Mouse (Mus musculus): ENCODE measurements around the gene Chic2.

Gene Chic2

GRCm38 (mm10) chr5:75044310-75044904 lies at the start of gene Chic2:
Chic2 (minus strand) TSS chr5:75044774.
- peak; percentile 83 to 92 for DNase-seq (ENCODE audit: low spot score in 2 of 2)

GRCm38 (mm10) chr5:75085906-75086305 lies 41.3 kb upstream of the Chic2 start:
- DNase-seq (ENCODE audit: low spot score in 2 of 2), result no peak

- no peak for DNase-seq (ENCODE audit: low spot score in 2 of 2)
These were observed 40.9 kb upstream of the Chic2 start for GRCm38 (mm10) chr5:75085521-75085875.

GRCm38 (mm10) chr5:75084871-75085520 lies 40.4 kb upstream of the Chic2 start:
- no peak for DNase-seq (ENCODE audit: low spot score in 2 of 2)

- no peak for DNase-seq (ENCODE audit: low spot score in 2 of 2)
These were observed 39.9 kb upstream of the Chic2 start for GRCm38 (mm10) chr5:75084393-75084870.

GRCm38 (mm10) chr5:75083591-75084392 lies 39.2 kb upstream of the Chic2 start:
- no peak for DNase-seq (ENCODE audit: low spot score in 2 of 2)

GRCm38 (mm10) chr5:75083061-75083460 lies 38.5 kb upstream of the Chic2 start:
- no peak for DNase-seq (ENCODE audit: low spot score in 2 of 2)

GRCm38 (mm10) chr5:75082439-75082838 lies 37.9 kb upstream of the Chic2 start:
- no peak for DNase-seq (ENCODE audit: low spot score in 2 of 2)

- DNase-seq (ENCODE audit: low spot score in 2 of 2), result no peak
These were observed 35.0 kb upstream of the Chic2 start for GRCm38 (mm10) chr5:75079564-75079963.

- DNase-seq (ENCODE audit: low spot score in 2 of 2), result no peak
These were observed 32.4 kb upstream of the Chic2 start for GRCm38 (mm10) chr5:75077051-75077380.

- no peak for DNase-seq (ENCODE audit: low spot score in 2 of 2)
These were observed 31.9 kb upstream of the Chic2 start for GRCm38 (mm10) chr5:75076326-75077050.

GRCm38 (mm10) chr5:75075383-75075941 lies 30.9 kb upstream of the Chic2 start, which contains the start of gene Gsx2:
Gsx2 (plus strand) TSS chr5:75075601.
- no peak for DNase-seq (ENCODE audit: low spot score in 2 of 2)

- no peak for DNase-seq (ENCODE audit: low spot score in 2 of 2)
These were observed 30.2 kb upstream of the Chic2 start for GRCm38 (mm10) chr5:75074537-75075382.

- no peak for DNase-seq (ENCODE audit: low spot score in 2 of 2)
These were observed 29.6 kb upstream of the Chic2 start for GRCm38 (mm10) chr5:75074132-75074531.

- no peak for DNase-seq (ENCODE audit: low spot score in 2 of 2)
These were observed 29.1 kb upstream of the Chic2 start for GRCm38 (mm10) chr5:75073684-75074083.

GRCm38 (mm10) chr5:75073167-75073566 lies 28.6 kb upstream of the Chic2 start:
- no peak for DNase-seq (ENCODE audit: low spot score in 2 of 2)

- no peak for DNase-seq (ENCODE audit: low spot score in 2 of 2)
These were observed 28.0 kb upstream of the Chic2 start for GRCm38 (mm10) chr5:75072532-75072931.

GRCm38 (mm10) chr5:75071951-75072350 lies 27.4 kb upstream of the Chic2 start:
- DNase-seq (ENCODE audit: low spot score in 2 of 2), result no peak

GRCm38 (mm10) chr5:75070656-75071375 lies 26.2 kb upstream of the Chic2 start:
- no peak for DNase-seq (ENCODE audit: low spot score in 2 of 2)

GRCm38 (mm10) chr5:75070132-75070531 lies 25.6 kb upstream of the Chic2 start:
- DNase-seq (ENCODE audit: low spot score in 2 of 2), result no peak
